Mouse (Mus musculus): ENCODE data around the gene 2410004B18Rik.
"Not testable (repeated sequence)": the region's sequence is repeated elsewhere in the genome, so short reads cannot be mapped to it uniquely, and the experiment has no call there.

Gene 2410004B18Rik

GRCm38 (mm10) chr3:145962411-145962810, 24.6 kb downstream of the 2410004B18Rik start:
- in situ Hi-C loops (cut with MboI; ENCODE audit: low sequenced_read_pairs) = no loop called here

GRCm38 (mm10) chr3:145963101-145964017, 25.5 kb downstream of the 2410004B18Rik start:
- in situ Hi-C loops (cut with MboI; ENCODE audit: low sequenced_read_pairs) = no loop called here

GRCm38 (mm10) chr3:145964018-145964387, 26.2 kb downstream of the 2410004B18Rik start:
- in situ Hi-C loops (cut with MboI; ENCODE audit: low sequenced_read_pairs) = no loop called here

- in situ Hi-C loops (cut with MboI; ENCODE audit: low sequenced_read_pairs) = no loop called here
These were observed 26.7 kb downstream of the 2410004B18Rik start for GRCm38 (mm10) chr3:145964473-145964872.

GRCm38 (mm10) chr3:145965583-145965982, 27.8 kb downstream of the 2410004B18Rik start:
- in situ Hi-C loops (cut with MboI; ENCODE audit: low sequenced_read_pairs) = not testable (repeated sequence)

GRCm38 (mm10) chr3:145966806-145967205, 29.0 kb downstream of the 2410004B18Rik start:
- in situ Hi-C loops (cut with MboI; ENCODE audit: low sequenced_read_pairs) = no loop called here

- in situ Hi-C loops (cut with MboI; ENCODE audit: low sequenced_read_pairs) = no loop called here
These were observed 31.3 kb downstream of the 2410004B18Rik start for GRCm38 (mm10) chr3:145969031-145969501.

- in situ Hi-C loops (cut with MboI; ENCODE audit: low sequenced_read_pairs) = no loop called here
These were observed 33.7 kb downstream of the 2410004B18Rik start for GRCm38 (mm10) chr3:145971501-145971900.

GRCm38 (mm10) chr3:145974986-145975385, 37.2 kb downstream of the 2410004B18Rik start:
- in situ Hi-C loops (cut with MboI; ENCODE audit: low sequenced_read_pairs) = no loop called here

GRCm38 (mm10) chr3:145985333-145985925, 47.6 kb downstream of the 2410004B18Rik start:
- in situ Hi-C loops (cut with MboI; ENCODE audit: low sequenced_read_pairs) = no loop called here

- in situ Hi-C loops (cut with MboI; ENCODE audit: low sequenced_read_pairs) = no loop called here
These were observed 48.6 kb downstream of the 2410004B18Rik start for GRCm38 (mm10) chr3:145986317-145987001.

GRCm38 (mm10) chr3:145987268-145987969, 49.6 kb downstream of the 2410004B18Rik start, which contains the start of gene Syde2:
Gene Syde2 (plus strand): TSS chr3:145987870.
- in situ Hi-C loops (cut with MboI; ENCODE audit: low sequenced_read_pairs) = no loop called here

- in situ Hi-C loops (cut with MboI; ENCODE audit: low sequenced_read_pairs) = no loop called here
These were observed 50.3 kb downstream of the 2410004B18Rik start for GRCm38 (mm10) chr3:145987970-145988683.

GRCm38 (mm10) chr3:145988684-145989575, 51.1 kb downstream of the 2410004B18Rik start:
- in situ Hi-C loops (cut with MboI; ENCODE audit: low sequenced_read_pairs) = no loop called here

GRCm38 (mm10) chr3:145989576-145990081, 51.8 kb downstream of the 2410004B18Rik start:
- in situ Hi-C loops (cut with MboI; ENCODE audit: low sequenced_read_pairs) = no loop called here

- in situ Hi-C loops (cut with MboI; ENCODE audit: low sequenced_read_pairs) = no loop called here
These were observed 53.3 kb downstream of the 2410004B18Rik start for GRCm38 (mm10) chr3:145991130-145991529.

- in situ Hi-C loops (cut with MboI; ENCODE audit: low sequenced_read_pairs) = no loop called here
These were observed 54.3 kb downstream of the 2410004B18Rik start for GRCm38 (mm10) chr3:145991976-145992730.

GRCm38 (mm10) chr3:145992796-145993195, 55.0 kb downstream of the 2410004B18Rik start:
- in situ Hi-C loops (cut with MboI; ENCODE audit: low sequenced_read_pairs) = no loop called here

All from CH12F3 (cell line).